Mouse (Mus musculus) cerebellum, postnatal 4 days (tissue): ENCODE results near the gene Hist2h3c1.
"Not testable (repeated sequence)": the region's sequence is repeated elsewhere in the genome, so short reads cannot be mapped to it uniquely, and the experiment has no call there.

Experiments
- DNase-seq, 2 experiments: peaks; one replicate each; pipeline ENCODE4 v3.0.0; 2022; ENCODE audit warnings: low spot score in 2 of 2, mixed read lengths in 1 of 2

Hist2h3c1 gene

GRCm38 (mm10) chr3:96284457-96284856 lies 38.0 kb downstream of the Hist2h3c1 start:
- DNase-seq, result no peak

DNA sequence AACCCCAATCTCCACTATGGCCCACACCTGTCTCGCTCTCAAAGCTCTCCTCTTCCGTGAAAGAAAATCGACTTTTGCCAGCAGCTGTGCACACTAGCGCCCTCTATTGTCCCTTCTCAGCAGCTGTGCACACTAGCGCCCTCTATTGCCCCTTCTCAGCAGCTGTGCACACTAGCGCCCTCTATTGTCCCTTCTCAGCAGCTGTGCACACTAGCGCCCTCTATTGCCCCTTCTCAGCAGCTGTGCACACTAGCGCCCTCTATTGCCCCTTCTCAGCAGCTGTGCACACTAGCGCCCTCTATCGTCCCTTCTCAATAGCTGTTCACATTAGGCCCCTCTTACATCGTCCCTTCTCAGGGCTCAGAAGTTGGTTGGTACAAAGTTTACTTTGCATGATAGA lies 40.8 kb downstream of the Hist2h3c1 start:
- not testable (repeated sequence) for DNase-seq

DNA sequence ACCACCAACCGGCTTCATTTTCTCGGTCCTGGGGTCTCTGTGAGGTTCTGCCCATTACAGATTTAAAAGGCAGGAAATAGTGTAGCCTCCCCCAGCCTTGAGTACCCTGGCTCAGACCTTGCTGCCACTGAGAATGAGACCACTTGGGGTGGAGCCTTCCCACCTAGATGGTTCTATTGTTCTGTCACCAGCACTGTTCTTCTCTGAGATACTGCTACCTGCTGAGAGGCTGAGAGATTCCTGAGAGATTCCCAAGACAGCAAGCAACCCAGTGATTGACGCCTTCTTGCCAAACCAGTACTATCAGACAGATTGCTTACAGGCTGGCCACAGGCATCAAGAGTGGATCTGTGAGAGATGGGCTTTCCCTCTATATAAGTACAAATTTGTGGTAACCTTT lies 42.7 kb downstream of the Hist2h3c1 start:
- no peak for DNase-seq

- not testable (repeated sequence) for DNase-seq
Measured at GRCm38 (mm10) chr3:96290727-96291126, 44.2 kb downstream of the Hist2h3c1 start.

- DNase-seq, result no peak
Measured at GRCm38 (mm10) chr3:96292641-96293040, 46.2 kb downstream of the Hist2h3c1 start.

DNA sequence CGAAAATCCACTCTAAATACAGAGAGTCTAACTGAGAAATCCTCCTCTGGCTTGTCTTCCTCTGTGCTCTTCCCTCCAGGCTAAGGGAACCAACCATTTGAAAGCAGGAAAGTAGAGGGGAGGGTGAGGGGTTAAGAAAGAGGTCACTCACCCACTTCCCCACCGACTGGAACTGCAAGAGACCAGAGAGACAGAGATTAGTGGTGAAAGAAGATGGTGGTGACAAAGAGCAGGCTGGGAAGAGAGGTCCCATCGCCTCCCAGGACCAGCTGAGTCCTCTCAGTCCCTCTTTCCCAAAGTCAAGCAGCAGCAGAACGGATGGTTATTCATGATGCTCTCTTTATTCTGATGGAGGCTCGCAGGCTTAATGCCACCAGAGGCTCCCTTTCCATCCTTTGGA lies 46.9 kb downstream of the Hist2h3c1 start:
- no peak for DNase-seq

GRCm38 (mm10) chr3:96293787-96294186 lies 47.3 kb downstream of the Hist2h3c1 start, which contains the start of gene Fcgr1:
Gene Fcgr1 (minus strand): TSS chr3:96293969.
- DNase-seq, result no peak
